Mouse (Mus musculus) adrenal gland, adult 18-20 months (tissue): ENCODE measurements around the gene Pitx2. TPM values are rescaled to one million over a fixed set of nuclear protein-coding genes. Genes with fewer than 3 reads are reported as not detected.

ENCODE experiments used
- DNase-seq, 2 experiments: peaks; one replicate each; pipeline ENCODE4 v3.0.0; 2021 to 2022; ENCODE audit warnings: low spot score in 2 of 2
- total RNA-seq, 2 experiments: library from RNA; stranded (reverse); gene quantifications; 1 replicate in 1 of 2; 2 replicates in 1 of 2; pipeline ENCODE4 v1.2.3; 2021

Gene Pitx2
- total RNA-seq, 2 experiments from 2014 or later = 0.35 TPM; not detected in 1

DNA sequence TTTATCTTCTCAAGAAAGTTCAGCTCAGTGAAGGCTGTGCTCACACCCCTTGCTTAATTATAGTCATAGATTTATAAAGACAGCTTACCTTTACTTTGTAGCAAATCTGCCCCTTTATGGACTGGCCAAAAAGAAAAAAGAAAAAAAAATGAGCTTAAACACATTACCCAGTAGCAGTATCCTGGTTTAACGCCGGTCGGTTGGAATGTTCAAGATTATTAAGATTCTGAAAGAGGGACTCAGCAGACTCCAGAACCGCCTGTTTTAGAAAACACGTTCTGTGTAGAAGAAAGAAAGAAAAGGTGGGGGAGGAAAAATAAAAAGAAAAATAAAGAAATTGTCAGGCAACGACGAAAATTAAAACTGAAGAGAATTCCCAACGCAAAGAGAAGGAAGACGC, 16.8 kb downstream of the Pitx2 start:
- no peak for DNase-seq

DNA sequence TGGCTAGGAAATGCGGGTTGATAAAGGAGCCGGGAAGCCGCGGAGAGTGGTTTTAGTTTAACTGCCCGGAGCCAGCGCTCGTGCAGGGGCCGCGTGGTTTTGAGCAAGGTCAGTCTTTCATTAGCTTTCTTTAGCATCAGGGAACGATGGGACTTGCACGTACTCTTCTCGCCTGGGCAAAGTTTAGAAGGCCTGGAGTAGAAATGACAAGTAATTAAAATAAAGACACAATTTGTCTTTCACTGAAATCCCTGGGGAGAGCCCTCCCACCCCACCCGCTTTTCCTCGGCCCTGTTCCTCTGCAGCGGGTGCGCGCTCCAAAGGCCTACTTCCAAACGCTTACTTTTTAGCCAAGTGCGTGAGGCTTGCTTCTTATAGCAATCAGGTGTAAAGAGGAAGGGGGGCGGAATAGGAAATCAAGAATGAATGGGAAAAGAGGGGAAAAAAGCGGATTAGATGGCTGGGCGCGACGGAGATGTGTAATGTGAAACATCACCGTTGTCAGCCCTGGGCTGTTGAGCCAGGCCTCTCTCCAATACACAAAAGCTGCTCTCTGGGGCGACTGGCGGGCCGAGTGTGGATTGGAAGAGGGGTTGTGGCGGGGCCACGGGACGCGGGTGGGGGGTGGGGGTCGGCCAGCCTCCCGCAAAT, 17.4 kb downstream of the Pitx2 start:
- DNase-seq = no peak

DNA sequence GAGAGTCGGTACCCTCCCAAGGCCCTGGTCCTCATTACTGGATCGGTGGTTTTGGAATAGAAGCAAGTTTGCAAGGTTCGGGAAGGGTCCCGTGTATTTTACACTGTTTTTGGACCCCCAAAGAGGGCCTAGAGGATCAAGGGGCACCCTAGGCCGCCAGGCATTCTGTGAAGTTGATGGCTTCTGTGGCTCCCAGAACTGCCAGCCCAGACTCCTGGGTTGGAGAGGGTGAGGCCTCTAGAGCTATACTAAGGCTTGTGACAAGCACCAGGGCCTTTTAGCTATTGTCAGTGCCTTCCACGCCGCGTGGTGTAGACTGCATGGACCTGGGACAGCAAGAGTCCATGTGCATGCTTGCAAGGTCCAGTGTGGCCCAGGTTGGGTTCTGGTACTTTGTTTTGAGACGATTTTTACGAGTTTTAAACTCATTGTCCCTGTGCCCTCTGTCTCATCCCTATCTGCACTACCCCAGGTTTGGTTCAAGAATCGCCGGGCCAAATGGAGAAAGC, 18.2 kb downstream of the Pitx2 start:
- no peak for DNase-seq

DNA sequence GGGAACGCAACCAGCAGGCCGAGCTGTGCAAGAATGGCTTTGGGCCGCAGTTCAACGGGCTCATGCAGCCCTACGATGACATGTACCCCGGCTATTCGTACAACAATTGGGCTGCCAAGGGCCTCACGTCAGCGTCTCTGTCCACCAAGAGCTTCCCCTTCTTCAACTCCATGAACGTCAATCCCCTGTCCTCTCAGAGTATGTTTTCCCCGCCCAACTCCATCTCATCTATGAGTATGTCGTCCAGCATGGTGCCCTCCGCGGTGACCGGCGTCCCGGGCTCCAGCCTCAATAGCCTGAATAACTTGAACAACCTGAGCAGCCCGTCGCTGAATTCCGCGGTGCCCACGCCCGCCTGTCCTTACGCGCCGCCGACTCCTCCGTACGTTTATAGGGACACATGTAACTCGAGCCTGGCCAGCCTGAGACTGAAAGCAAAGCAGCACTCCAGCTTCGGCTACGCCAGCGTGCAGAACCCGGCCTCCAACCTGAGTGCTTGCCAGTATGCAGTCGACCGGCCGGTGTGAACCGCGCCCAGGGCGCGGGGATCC, 18.8 kb downstream of the Pitx2 start:
- DNase-seq = no peak

DNA sequence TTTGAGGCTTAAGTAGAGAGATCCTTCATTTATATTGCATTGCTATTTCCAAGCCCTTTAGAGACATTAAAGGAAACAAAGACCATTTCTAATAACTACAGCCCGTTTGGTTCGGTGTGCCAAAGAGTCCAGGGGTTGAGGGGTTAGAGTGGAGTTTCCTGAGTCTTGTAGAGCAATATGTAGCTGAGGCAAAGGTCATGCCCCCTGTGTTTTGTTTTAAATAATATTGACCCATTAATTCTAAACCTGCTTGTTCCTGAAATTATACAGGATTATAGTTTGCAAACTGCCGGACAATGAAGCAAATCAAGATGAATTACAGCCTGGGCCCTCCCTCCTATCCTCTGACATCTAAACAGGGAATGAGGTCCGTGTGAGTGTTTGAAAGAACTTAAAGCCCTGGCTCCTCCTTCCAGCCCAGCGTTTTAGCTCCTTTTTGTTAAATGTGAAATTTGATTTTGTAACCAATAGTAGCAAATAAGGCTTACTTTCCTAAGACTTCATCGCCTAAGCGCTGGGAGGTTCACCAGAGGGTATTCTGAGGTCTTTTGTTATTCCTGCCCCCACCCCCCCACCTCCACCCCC, 20.5 kb downstream of the Pitx2 start:
- no peak for DNase-seq

DNA sequence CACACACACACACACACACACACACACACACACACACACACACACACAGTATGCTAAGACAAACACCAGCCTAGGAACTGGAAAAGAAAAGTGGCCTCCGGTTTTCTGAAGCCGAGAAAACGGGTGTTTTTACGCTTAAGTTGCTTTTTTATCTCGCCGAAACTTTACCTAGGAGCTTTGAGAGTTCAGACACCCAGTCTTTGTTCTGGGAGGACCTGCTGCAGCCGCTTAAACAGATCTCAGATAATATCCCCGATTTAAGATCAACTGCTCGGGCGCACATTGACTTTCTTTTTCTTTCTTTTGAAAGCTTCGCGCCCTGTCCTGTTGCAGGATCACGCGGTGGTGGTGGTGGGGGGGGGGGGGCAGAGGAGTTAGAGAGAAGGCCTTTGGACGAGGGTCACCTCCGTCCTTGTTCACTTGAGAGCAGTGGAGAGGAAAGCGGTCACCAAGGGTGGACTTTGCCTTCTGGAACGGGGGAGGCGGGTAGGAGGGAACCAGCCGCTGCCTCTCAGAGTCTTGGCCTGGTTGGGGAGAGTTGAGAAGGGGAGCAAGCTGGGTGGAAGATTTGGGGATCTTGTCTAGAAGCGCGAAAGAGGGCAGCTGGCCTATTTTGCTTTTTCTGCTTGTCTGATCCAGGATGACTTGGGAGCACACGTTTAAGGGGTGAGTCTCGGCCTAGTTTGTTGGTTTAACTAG, 21.2 kb downstream of the Pitx2 start:
- DNase-seq = no peak

DNA sequence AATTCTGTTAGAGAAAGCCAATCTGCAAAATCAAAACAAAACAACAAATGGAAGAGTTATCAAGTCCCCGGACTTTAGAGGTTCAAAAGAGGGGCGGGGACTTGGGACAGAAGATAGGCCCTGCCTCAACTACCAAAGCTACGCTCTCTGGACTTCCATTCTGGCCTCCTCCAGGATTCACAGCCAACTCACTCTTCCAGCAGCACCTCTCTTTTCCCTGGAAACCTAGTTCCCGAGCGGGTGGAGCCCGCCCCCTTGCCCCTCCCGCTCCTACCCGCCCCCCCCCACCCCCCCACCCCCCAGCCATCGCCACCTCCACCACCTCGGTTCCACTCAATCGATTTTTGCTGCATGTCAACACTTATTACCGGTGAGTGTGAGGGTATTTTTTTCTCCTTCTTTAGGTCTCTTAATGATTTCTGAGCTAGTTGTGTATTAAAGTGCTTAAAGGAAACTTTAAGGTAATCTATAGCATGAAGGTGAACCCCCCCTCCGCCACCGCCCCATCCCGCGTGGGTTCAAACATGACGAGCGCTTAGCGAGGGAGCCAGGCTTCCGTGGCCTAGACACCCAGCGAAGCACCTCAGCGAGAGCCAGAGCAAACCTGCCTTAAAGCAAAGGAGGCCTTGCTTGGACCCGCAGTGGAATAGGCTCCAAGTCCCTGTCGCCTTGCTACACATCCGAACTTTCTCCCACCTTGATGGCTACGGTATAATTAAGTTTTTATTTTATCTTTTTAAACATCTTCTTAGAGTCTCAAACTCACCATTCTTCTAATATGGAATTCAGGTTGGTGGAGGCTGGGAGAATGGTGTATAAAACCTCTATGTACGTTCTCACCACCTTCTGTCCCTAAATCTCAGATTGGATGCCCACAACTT, 21.9 kb downstream of the Pitx2 start:
- DNase-seq = no peak

DNA sequence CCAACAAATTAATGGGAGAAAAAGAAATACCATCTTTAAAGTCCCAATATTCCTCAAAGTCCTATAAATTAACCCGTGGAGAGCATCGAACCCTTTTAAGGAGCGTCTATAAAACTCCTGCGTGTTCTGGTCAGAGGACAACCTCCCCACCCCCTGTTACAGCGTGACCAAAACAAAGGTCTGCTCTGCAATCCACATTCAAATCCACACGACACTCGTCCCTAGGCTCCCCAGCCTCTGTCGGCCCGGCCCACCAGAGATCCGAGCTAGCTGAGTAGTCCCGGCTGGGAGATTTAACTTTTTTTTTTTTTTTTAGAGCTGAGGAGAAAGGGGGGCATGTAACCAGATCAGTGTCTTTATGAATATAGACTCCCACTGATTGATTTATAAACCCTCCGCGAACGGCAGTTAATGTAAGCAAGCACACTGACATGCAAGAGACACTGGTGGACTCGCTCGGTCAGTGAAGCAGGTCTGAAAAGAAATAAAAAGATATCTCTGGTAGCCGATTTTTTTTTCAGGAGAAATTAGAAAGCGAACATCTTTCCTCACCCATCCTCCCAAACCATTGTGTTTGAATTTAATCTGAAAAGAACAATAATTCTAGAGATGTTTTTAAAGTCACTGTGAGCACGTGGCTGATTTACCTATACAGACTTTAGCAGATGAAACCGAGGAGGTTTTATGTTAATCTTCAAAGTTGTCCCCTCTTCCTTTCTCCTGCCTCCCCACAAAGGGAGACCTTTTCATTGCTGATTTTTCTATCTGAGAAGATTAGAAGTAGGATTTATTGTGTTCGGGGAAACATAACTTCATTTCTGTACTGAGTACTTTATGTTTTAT, 23.0 kb downstream of the Pitx2 start:
- no peak for DNase-seq

DNA sequence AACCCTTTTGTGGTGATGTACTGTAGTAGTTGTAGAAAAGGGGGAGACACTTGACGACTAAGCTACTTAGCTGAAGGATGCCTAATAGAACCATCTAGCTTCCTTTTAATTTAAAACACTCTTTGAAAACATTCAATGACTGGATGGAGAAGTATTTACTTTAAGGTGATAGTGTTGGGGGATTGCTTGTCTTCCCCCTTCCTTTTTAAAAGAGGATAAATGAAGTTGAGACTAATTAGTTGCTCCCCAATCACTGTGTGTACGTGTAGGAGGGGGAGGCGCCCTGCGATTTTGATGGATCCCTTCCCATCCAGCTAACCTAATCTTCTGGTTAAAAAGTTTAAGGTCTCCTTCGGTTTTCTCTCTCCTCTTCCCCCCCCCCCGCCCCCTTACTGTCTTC, 23.7 kb downstream of the Pitx2 start:
- DNase-seq = no peak

DNA sequence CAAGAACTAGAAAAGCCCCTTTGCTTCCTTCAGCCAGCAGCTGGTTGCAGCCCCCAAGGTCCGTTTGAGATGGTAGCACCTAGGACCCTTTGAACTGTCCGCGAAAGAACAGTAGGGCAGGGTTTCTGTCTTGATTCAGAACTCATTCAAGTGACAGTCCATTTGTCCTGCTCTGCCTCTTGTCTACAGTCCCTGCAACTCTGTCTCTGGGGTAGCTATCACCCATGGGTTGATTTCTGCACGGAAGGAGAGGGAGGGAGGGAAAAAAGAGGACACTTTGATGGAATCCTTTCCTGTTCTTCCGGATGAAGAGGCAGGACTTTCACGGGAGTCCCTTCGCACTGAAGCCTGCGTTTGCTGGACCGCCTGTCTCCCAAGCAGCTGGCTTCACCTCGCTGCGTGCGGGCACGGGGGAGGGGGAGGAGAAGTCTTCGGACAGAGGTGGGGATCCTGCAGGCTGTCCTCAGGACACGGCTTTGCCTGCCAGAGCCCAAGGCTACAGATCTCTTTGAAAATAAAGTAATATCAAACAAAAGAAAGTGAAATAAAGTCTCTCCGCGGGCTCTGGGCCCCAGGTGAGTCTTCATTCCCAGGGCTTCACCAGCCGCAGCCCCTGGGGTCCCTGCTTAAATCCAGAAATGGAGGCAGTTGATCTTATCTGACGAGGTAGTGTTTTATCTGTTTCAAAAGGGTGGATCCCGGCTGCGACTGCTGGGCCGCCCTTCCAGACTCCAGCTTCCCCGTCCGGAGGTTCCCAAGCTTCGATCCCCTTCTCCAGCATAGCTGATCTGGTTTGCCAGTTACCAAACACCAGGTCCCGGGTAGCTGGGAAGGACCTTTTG, 24.5 kb downstream of the Pitx2 start:
- no peak for DNase-seq

DNA sequence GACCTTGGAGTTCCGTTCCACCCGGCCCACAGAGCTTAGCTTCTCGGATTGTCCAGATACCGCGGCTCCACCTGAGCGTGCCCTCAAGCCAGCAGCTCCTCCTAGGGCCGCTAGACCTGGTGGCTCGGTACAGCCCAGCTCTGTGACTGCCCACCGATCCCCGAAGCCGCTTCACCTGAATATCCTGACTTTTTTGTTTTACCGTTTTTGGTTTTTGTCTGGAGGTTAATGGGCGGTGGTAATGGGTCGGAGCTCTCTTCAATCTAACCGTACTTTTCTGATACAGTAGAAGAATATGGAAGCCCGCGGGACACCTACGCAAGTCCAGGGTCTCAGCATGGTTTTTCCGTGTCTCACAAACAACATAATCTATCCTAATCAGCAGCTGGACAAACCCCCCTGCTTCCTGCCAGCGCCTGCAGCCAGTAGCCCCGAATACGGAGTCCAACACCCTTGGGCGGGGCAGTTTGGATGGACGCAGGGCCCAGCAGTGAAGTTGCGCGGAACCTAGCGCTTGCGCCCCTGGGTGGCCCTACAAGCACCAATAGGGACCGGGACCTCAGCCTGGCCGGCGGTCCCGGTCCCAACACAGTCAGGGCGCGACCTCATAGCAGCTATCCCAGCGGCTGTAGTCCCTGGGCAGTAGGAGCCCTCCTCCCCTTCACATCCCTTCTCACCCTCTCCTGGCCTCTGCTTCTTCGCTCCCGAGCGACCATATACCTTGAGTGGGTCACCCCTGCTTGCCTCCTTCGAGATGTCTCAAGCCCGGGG, 25.3 kb downstream of the Pitx2 start:
- no peak for DNase-seq

DNA sequence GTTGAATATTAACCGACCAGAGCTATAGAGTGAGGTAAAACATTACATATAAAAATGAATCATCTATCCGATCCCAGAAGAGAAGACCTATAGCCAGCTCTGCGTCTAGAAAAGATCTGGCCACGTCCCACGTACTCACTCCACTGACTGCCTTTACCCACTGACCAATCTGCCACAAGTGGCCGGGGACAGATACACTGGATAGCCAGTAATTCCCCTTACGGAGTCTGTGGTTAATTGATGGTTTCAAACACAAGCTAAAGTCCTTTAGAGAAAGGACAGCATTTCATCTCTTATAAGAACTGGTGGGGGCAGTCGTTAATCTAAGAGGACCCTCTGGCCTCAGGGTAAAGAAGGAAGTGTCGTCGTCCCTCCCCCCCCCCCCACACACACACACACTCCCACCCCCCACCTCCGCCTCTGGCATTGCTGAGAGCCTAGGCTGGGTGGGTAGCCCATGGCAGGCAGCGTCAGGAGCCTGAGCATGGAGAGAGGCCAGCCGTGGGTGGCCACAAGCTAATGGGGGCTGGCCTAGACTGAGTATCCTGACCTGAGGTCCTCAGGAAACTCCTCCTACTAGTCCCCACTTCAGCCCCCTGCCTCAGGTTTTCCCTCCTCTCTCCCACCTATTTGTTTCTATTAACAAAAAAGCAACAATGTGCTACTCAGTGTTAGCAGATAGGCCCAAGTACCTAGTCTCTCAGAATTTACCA, 26.1 kb downstream of the Pitx2 start:
- DNase-seq = no peak

DNA sequence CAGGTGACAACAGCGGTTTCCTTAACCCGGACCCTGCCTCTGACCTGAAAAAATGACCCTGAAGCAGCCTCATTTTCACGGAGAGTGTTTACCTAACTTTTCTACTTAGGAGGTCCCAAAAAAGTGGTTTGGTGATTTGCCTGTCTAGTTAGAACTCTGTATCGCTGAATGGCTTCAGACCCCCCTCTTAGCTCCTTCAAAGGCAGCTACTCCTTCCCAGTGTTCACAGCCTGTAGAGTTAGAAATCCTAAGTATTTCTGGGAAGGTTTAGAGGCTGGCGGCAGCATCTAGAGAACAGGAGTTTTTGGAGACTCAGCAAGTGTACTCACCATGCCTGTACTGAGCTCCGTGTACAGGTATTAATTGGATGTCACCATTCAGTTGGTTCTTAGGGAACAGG, 27.0 kb downstream of the Pitx2 start:
- no peak for DNase-seq

DNA sequence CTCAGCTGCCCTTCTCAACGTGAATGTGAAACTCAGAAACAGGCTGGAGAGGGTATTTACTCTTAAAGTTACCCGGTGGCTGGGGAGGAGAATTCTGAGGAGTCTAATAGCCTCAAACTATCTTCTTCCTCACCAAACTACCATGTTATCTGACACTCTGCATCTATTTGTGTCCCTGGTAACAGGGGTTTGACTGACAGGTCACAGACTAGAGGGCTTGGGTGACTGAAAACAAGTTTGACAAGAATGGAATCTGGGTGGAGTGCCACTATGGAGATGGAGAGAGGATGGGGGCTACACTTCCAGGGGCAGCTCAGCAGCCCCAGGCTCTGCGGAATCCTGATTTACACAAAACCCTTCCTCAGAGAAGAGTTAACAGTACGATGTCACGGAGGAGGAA, 27.7 kb downstream of the Pitx2 start:
- no peak for DNase-seq

DNA sequence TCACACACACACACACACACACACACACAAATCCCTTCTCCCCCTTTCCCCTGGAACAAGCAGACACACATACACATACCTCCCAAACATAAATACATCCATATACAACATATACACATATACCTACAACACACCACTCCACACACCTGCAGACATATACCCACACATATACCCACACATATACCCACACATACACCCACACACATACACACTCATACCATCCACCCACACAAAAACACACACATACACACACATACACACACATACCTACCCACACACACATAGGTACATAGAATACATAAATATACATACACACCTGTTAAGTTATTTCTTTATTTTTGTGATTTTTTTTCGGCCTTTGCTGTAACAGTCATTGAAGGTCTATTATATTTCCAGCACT, 38.3 kb downstream of the Pitx2 start:
- DNase-seq = no peak

DNA sequence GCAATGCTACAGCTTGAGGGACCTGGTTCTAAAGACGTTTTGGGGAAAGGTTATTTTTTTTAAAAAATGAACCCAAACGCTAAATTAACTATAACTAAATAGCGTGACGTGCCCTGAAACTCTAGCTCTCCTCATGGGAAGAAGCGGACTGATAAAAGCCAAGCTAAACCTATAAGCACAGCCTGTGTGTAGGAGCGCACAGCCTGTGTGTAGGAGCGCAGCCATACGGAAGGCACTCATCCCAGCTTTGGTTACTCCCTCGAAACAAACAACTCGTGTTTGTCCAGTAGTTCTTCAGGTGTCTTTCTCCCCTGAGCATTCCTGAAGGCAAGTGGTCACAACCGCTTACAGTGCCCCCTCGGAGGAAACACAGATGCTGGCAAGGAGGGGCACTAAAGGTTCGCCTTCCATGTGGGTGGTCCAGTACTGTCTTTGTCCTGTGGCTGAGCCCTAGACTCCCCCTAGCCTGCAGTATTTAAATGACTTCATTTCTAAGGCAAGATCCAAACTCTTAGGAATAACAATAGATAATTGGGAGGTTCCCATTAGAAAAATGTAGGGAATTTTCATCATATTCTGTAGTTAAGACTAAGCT, 39.1 kb downstream of the Pitx2 start:
- DNase-seq = no peak

DNA sequence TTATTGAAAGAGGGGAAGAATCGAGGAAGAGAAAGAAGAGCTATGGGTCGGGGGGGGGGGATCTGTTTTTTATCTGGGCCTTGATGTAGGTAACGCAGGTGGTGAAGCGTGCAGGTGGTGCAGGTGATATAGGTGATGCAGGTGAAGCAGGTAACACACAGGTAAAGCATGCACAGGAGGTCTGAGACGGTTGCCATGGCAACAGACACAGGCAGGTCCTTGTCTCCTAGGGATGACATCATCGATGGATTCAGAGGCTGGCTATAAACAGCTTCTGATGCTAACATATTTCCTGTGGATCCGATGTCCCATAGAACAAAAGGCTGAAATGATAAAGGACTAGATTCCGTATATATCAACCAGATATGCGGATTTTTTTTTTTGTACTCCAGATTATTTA, 51.3 kb downstream of the Pitx2 start:
- no peak for DNase-seq

DNA sequence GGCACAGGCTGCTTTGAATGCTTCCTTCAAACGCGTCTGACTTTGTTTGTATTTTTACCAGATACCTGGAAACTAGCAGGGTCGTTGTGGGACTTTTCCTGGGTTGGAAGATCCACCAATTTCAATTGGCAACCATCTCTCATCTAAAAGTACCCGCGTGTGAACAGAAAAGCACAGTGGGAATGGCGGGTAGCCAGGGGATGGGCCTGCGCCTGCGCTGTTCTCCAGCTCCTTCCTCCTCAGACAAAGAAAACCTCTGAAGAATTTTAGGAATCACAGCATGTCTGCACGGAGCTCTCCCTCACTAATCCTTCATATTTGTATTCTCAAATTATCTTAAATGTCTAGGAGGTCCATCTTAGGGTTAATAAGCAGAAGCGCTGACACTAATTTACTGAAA, 54.6 kb downstream of the Pitx2 start:
- DNase-seq = no peak
